Mouse (Mus musculus) MEL (cell line): Measurements from ENCODE around the gene Fuom.

Experiments used
- CTCF ChIP-seq, 3 experiments: IDR thresholded peaks in 2 of 3; conservative IDR thresholded peaks in 1 of 3; 2 replicates each; pipeline ENCODE4 v1.5.1; 2011 to 2012; ENCODE audit warnings: low read length in 3 of 3, low read depth in 2 of 3, mild to moderate bottlenecking in 2 of 3, improper control_type of control experiment in 1 of 3, inconsistent platforms in 1 of 3, mixed read lengths in 1 of 3, moderate library complexity in 1 of 3; ENCODE audit not compliant: control insufficient read depth in 1 of 3, insufficient read depth in 1 of 3, poor library complexity in 1 of 3, severe bottlenecking in 1 of 3
- EP300 ChIP-seq, 2 experiments: IDR thresholded peaks; 2 replicates each; pipeline ENCODE4 v1.6.1; 2011; ENCODE audit warnings: improper control_type of control experiment in 2 of 2, low read length in 2 of 2, low read depth in 1 of 2, mild to moderate bottlenecking in 1 of 2
- MAX ChIP-seq: IDR thresholded peaks from 2 replicates; pipeline ENCODE4 v1.6.1; 2011; ENCODE audit warnings: low read length, improper control_type of control experiment
- POLR2A ChIP-seq, 2 experiments: IDR thresholded peaks; 2 replicates each; pipeline ENCODE4 v1.6.1; 2011 to 2012; ENCODE audit warnings: low read length in 2 of 2, mild to moderate bottlenecking in 2 of 2, control low read depth in 1 of 2, improper control_type of control experiment in 1 of 2, low read depth in 1 of 2, moderate library complexity in 1 of 2; ENCODE audit not compliant: control insufficient read depth in 1 of 2, insufficient read depth in 1 of 2, poor library complexity in 1 of 2
- TCF12 ChIP-seq: IDR thresholded peaks from 2 replicates; pipeline ENCODE4 v1.6.1; 2014; ENCODE audit warnings: low read depth, mild to moderate bottlenecking, inconsistent platforms, low read length, improper control_type of control experiment, moderate library complexity

- TF ChIP-seq POLR2A (IDR thresholded peaks at IDR 0.05; ENCODE audit: control insufficient read depth in 1 of 2, insufficient read depth in 1 of 2, low read depth in 1 of 2, low read length in 2 of 2, poor library complexity in 1 of 2) (no peak), MAX (no peak), CTCF (IDR thresholded peaks at IDR 0.05 in 2 of 3, conservative IDR thresholded peaks at IDR 0.05 in 1 of 3; ENCODE audit: control insufficient read depth in 1 of 3, insufficient read depth in 1 of 3, low read depth in 2 of 3, low read length in 3 of 3, poor library complexity in 1 of 3, severe bottlenecking in 1 of 3) (no peak), TCF12 (no peak), EP300 (IDR thresholded peaks at IDR 0.05; ENCODE audit: low read depth in 1 of 2, low read length in 2 of 2) (no peak)
Measured at GRCm38 (mm10) chr7:140060936-140061831, 41.1 kb downstream of the Fuom start.
